Mouse (Mus musculus) megakaryocyte-erythroid progenitor cell, adult 5-6 weeks (primary cell): ENCODE data around the gene Tsr3. TPM values are rescaled to one million over a fixed set of nuclear protein-coding genes. Genes with fewer than 3 reads are reported as not detected.
"Not testable (repeated sequence)": the region's sequence is repeated elsewhere in the genome, so short reads cannot be mapped to it uniquely, and the experiment has no call there.

ENCODE experiments used
- ATAC-seq: replicated peaks from 2 replicates; pipeline ENCODE4 v1.8.0; 2016; ENCODE audit warnings: mild to moderate bottlenecking, inconsistent platforms; ENCODE audit not compliant: severe bottlenecking, poor library complexity, low FRiP score, low TSS enrichment
- total RNA-seq, 2 experiments: library from RNA; stranded (forward) in 1 of 2; stranded (reverse) in 1 of 2; fragments of 200-1000, 215-1000 nt in 1 of 2; fragments of >200 nt in 1 of 2; fragmentation: Nextera tagmentation in 1 of 2; gene quantifications; 2 replicates each; pipeline ENCODE4 v1.2.3; 2014 to 2017

Tsr3 gene
- total RNA-seq (2014; fragmentation: Nextera tagmentation) (20.1 and 29.2 TPM in 2 replicates), total RNA-seq (2017) (33.3 and 33.7 TPM in 2 replicates)

DNA sequence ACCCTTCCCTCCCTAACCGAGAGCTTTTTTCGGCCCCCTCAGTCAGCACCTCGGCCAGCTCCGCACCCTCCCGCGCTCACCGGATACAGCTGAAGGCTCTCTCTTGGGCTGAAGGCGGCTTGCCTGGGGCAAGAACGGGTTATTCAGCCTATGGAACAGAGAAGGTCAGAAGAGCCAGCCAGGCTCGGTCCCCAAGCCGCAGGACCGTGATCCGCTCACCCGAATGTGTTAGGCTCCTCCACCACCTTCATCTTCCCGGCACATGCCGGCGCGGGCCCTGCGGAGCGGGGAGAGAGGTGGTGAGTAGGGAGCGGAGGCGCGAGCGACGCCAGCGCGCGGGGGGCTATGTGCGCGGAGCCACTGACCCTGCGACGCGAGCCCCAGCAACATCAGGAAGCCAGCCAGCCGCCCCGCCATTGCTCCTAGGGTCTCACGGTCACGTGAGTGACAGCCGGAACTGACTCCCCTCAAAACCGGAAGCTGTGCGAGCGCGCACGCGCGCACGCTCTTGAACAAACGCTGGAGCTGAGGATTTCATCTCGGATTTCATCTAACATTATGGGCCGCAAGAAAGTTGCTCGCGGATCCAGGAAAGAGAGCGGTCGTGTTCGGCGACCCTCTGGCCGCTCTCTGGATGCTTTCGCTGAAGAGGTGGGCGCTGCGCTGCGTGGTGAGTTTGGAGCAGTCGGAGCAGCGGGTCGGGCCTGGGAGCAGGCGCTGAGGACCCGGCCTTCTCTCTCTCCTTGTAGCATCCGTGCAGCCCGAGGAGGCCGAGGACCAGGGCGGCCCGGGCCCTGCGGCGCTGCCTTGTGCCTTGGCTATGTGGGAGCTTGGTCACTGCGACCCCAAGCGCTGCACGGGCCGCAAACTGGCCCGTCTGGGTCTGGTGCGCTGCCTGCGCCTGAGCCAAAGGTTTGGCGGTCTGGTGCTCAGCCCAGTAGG is at the start of gene Tsr3, which contains the start of gene Gnptg:
Tsr3 (plus strand) TSS at position 476 of the 942 bp plus-strand sequence.
Gnptg (minus strand) TSS at position 430 of the 942 bp plus-strand sequence.
- peak; percentile 61 for ATAC-seq

DNA sequence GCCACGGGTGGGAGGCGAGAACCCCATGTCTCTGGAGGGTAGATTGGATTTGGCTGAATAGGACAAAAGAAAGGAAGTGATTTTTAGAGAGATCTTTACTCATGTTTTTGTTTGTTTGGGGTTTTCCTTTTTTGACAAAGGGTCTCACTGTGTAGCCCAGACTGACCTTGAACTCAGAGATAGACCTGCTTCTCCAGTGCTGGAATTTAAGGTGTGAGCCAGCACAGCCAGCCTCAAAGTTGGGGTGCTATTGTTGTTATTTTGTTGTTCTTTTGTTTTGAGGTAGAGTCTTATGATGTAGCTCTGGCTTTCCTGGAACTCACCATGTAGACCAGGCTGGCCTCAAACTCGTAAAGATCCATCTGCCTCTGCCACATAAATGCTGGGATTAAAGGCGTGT is 37.6 kb upstream of the Tsr3 start:
- no peak for ATAC-seq

DNA sequence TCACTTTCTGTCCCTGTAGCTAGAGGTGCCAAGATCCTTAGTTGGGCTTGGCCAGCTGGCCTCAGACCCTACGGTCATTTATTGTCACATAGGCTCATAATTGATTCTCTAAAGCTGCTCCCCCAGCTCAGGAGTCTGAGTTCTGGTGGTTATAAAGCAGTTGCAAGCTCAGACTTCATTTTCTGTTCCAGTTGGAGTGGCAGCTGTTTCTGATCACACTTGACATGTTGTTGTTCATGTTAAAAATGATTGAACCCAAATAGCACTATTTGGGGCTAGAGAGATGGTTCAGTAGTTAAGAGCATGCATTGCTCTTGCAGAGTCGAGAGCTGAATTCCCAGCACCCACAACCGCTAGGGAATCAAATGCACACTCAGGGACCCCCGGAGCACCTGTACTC is 30.0 kb upstream of the Tsr3 start:
- ATAC-seq: no peak

DNA sequence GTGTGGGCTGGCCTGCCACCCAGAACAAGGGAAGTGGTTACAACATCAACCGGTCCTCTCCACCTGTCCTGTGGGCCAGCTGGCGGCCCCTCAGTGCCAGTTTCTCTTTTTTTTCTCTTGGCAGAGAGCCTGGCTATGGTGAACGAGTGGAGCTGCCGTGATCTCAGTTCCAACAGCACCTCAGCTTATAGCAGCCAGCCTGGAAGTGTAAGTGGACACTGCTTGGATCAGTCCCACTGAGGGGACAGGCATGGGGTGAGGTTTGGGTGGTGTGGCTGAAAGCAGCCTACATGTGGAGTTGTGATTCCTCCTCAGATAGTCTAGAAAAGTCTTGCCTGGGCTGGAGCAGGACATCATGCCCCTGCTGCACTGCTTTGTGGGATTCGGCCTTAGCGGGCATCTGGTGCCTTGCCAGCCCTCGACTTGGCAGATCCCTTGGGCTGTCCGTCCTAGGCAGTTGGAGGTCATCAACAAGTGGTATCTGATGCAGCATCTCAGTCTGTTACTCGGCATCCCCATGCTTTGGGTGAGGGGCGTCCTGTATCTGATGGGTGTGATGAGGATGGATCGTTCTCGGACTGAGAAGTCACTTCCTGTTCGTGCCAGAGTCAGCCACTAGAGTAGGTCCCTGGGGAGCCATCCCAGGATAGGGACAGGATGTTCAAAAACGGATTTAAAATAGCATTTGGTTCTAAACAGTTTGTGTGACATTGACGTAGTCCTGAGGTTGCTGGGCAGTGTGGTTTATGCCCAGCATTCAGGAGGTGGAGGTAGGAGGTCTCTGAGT is 29.1 kb upstream of the Tsr3 start:
- ATAC-seq: no peak

DNA sequence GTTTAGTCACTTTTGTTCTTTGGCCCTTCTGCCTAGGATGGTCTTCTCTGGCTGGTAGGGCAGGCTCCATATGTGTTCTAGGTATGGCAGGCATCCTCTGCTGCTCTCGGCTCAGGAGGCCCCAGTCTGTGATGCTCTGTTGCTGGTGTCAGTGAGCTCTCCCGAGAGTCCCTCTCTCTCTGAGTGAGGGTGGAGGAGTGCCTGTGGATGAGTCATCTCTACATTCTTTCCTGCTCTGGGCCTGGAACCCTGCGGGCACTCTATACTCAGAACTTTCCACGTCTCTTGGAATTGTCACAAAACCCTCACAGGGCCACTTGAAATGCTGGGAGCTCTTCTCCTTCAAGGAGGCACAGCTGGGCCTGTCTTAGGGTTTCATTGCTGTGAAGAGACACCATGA is 28.3 kb upstream of the Tsr3 start:
- no peak for ATAC-seq

DNA sequence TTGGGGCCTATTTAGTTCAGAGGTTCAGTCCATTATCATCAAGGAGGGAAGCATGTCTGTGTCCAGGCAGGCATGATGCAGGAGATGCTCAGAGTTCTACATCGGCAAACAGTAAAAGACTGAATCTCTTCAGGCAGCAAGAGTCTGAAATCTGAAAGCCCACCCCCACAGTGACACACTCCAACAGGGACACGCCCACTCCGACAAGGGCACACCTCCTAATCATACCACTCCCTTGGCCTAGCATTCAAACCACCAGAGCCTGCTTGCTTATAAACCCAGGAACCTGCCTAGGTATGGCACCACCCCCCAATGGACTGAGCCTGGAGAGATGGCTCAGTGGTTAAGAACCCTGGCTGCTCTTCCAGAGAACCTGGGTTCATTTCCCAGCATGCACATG is 24.5 kb upstream of the Tsr3 start:
- no peak for ATAC-seq

DNA sequence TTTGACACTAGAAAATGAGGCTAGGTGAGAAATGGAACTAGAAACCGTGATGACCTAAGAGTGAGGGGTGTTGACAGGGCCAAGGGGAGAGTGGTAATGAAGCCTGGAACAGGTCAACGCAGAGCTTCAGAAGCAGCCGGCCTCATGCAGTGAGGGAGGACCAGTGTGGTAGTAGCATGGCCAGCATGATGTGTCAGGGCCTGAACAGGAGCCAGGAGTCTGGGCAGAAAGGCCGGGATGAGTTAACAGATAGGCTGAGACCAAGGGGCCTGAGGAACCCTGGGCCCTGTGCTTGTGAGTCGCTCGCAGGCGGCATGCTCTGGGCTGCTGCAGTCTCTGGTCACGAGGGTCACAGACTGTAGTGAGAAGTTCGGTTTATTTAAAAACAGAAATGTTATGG is 21.0 kb upstream of the Tsr3 start:
- no peak for ATAC-seq

DNA sequence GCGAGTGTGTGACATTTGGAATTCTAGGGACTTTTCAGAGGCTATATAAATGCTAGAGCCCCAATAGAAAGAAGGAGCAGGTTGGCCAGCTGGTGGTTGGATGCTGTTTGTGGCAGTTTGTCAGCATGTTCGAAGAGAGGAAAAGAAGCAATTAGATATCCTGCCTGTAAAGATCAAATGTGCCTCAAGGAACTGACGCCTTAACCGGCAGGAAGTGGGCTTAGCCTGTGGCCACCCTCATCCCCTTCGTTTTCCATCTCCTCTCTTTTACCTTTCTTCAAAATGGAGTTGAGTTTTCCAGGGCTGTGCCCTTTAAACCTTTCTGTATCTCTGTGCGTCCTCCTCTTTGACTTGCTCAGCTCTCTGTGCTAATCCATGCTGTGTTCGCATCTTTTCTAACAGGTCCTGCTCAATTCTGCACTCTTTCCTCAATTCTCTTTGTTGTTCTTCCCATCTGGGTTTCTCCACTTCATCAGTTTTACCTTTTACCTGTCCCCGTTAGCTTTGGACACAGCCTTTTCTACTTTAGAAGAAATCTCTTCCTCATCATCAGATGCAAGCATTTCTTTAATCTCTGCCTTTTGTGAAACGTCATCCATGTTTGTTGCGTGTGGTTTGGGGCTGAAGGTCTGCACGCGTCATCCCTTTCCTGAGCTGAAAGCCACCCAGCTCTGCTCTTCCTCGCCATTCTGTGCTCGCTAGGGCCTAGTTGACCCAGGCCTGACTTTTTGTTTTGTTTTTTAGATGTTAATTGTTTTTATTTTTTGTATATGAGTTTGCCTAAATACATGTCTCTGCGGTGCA is 20.3 kb upstream of the Tsr3 start:
- ATAC-seq: no peak

DNA sequence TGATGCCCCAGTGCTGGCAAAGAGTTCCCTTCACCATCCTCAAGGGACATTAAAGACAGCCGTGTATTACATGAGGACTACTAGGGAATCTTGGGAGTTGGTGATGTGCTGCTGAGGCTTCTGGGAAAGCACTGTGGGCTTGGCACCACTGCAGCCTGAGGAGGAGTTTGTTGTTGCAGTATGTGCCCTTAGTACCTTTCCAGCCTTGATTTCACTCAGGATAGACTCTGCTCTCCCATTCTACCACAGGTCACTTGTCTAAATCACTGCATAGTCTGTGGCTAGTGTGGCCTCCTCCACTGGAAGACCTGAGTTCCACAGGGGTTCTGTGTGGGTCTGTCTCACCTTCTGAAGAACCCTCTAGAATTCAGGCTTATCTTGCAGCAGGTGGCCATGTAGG is 19.2 kb upstream of the Tsr3 start:
- ATAC-seq: no peak

DNA sequence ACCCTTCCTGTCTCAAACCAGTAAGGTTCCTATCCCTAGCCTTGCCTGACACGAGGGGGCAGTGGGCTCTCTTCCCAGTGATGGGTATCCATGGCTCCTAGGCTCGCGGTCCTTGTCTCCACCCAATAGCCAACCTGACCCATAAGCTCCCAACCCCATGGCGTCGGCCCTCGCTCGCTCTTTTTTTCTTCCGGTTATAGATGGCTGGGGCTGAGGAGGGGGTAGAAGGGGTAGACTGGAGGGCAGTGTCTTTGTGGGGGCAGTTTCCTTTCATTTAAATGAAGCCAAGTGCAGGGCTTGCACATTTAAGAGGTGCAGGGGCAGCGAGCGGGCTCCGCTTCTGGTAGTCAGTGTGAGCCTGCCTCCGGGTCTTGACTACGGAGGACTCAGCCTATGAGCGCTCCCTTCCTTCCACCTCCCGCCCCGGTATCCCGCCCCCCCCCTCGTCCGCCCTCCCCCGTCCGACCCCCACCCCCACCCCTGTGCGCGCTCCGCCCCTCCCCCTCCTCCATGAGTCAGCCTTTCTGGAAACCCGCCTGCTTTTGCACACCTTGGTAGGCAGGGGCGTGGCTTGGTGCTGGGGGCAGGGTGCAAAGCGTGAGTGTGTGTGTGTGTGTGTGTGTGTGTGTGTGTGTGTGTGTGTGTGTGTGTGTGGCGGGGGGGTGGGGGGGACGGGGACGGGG is 18.0 kb upstream of the Tsr3 start:
- peak; percentile 26 for ATAC-seq

DNA sequence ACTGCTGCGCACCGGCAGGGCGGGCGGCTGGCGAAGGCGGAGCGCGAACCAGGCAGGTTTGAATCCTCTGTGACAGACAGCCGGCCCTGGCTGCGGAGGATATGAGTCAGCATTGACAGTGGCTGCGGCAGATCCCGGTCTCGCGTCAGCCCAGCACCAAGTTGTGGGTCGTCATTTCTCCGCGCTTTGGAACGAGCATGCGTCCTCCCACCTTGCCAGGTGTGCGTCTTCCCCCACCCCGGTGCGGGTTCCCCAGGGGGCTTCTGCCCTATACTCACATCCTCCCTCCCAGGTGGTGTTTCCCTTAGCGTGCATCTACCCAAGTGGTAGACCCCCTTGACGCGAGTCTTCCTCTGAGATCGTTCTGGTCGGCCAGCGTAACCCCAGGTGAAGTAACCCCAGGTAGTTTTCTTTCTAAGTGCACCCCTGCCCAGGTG is 17.4 kb upstream of the Tsr3 start:
- ATAC-seq: peak; percentile 66

DNA sequence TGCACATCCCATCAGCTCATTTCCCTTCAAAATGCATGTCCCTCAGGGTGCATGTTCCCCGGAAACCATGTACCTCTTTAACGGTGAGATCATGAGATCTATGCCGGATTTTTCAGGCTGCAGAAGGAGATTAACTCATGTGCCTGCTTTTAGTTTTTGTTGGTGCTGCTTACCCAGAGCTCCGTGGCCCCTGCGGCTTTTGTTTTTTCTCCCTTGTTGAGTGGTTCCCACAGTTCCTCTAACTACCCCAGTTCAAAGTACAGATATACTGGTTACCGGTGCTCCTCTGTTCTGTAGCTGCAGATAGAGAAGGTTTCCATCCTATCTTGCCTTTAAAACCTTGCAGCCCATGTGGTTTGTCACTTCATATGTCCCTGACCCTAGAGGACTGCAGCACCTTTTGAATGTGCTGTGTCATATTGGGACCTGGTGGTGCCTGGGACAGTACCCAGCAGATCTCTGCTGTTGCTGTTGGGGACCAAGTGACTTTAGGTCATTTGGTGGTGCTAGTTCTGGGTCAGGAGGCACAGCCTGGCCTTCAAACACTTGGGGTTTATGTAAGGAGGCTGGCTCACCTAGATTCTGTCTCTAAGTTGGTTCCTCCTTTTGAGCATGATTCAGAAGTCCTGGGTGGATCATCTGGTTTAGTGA is 16.9 kb upstream of the Tsr3 start:
- ATAC-seq: peak; percentile 56

DNA sequence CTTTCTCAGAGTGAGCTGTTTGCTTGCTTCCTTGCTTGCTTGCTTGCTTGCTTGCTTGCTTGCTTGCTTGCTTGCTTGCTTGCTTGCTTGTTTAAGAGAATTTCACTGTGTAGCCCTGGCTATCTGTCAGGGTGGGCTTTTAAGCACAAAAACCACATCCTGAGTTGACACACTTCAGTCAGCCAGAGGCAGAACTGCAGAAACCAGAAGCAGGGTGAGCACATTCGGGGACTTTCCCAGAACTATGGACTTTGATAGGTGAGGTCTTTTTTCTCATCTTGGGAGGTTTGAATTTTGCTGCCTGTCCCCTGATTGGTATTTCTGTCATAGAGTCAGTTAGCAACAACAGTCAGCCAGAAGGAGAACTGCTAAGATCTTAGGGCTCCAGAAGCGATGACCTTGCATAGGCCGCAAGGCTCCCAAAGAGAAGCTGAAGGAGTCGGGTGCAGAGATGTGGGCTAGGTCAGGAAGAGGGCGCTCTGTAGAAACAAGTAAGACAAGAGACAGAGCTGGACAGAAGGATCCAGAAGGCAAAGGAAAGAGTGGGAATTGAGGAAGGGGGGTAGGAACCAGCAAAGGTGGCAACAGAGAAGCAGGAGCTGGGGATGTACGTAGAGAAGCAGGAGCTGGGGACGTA is 15.3 kb upstream of the Tsr3 start:
- ATAC-seq: no peak

DNA sequence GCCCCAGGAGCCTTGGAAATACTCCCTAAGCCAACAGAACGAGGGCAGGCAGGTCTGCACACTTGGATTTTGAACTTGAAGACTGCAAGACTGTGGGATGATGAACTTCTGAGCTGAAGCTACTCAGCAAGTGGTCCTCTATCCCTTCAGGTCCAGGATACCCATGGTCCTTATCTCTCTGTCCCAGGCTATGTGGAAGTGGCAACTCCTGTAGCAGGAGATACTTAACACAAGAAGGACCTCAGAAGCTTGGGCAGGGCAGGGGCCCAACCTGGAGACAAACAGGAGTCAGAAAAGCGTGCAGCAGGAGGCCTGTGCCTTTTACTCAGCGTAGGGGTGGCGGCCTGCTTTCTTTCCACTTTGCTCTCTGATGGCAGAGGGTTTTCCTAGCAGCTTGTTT is 14.3 kb upstream of the Tsr3 start:
- peak; percentile 28 for ATAC-seq

DNA sequence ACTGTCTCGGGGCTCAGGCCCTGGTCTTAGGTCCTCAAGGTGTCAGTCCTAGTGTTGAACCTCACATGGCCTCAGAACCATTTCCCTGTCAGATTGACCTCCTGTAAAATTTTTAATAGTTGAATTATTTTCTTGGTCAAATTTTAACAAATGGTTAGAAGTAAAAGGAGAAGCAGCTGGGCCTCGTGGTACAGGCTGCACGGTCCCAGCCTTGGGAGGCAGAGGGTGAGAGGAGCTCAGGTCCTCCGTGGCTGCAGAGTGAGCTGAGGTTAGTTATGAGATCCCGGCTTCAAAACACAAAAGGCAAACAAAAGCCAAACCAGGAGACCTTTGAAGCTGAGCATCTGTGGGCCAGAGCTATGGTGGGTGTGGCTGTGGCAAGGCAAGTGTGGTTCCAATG is 12.0 kb upstream of the Tsr3 start:
- ATAC-seq: no peak

DNA sequence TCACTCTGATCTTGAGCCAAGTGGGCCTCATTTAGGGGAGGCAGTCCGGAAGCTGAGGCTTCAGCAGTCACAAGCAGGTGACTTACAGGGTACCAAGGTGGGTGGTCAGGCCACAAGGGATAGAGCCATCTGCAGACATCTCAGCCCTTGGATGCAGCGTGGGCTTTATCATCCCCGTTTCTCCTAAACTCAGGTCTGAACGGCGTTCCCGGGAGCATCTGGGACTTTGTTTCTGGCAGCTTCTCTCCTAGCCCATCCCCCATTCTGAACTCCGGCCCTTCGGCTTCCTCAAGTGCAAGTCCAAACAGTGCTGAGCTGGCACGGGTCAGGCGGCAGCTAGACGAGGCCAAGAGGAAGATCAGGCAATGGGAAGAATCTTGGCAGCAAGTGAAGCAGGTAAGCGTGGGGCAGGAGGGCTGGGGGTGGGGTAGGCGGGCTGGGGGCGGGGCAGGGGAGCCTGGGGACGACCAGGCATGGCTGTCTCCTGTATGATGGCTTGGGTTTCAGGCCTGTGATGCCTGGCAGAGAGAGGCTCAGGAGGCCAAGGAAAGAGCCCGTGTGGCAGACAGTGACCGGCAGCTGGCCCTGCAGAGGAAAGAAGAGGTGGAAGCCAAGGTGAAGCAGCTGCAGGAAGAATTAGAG is 9.8 kb upstream of the Tsr3 start:
- ATAC-seq: not testable (repeated sequence)

DNA sequence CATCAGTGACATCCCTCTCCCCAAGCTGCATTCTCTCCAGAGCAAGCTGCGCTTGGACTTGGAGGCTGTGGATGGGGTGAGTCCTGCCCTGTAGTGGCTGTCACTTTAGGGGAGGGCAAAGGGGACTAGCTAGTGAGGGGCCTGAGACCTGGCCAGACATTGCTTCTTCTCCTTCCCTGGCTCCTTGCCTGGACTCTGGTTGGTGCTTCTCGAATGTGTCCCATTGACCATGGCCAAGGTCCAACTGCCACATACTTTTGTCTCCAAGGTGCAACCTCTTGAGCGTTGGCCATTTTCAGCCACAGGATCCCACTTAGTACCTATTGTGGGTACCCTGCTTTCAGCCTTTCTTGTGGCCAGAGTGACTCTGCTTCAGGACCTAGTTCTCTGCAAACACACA is 9.3 kb upstream of the Tsr3 start:
- ATAC-seq: no peak

DNA sequence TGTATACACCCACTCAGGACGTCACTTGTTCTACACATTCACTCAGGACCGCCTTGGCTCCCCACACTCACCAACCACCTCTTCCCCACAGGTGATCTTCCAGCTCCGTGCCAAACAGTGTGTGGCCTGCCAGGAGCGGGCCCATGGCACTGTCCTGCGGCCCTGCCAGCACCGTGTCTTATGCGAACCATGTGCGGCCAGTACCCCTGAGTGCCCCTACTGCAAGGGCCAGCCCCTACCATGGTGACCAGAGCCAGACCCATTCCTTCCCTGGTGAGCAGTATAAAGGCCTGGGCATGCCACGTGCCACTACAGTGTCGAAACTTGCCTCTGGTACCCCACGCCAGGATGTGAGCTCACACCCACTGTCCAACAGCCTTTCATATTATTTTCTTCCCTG is 8.3 kb upstream of the Tsr3 start:
- not testable (repeated sequence) for ATAC-seq
